Comparison of ENCODE assay signal across 28 mouse cellular contexts in genomic region chr19:46537357-46537756, GRCm38 (mm10).
"Had no signal": no experiment of that assay in that cellular context is flagged by ENCODE, and none has a peak within 500 bp of the region (broad histone marks: within the 10 kb centered on the region; RNA-seq: fewer than 3 reads in every experiment).

No protein-coding gene starts in this region.

- H3K9me3 ChIP-seq: limb, embryonic 10.5 days; limb, embryonic 12.5 days; limb, embryonic 13.5 days; limb, embryonic 15.5 days; liver, embryonic 12.5 days; liver, embryonic 13.5 days; liver, embryonic 15.5 days; lung, embryonic 15.5 days; megakaryocyte, embryonic 14.5 days; midbrain, embryonic 10.5 days; midbrain, embryonic 12.5 days; midbrain, embryonic 13.5 days; midbrain, embryonic 15.5 days; neural tube, embryonic 12.5 days had no signal

- H3K27me3 ChIP-seq: limb, embryonic 12.5 days; limb, embryonic 13.5 days; limb, embryonic 15.5 days; liver, embryonic 12.5 days; liver, embryonic 13.5 days; liver, embryonic 15.5 days; lung, embryonic 15.5 days; megakaryocyte, embryonic 14.5 days; midbrain, embryonic 12.5 days; midbrain, embryonic 13.5 days; midbrain, embryonic 15.5 days; neural tube, embryonic 12.5 days had no signal

- H3K4me3 ChIP-seq: limb, embryonic 10.5 days; limb, embryonic 12.5 days; limb, embryonic 13.5 days; limb, embryonic 15.5 days; liver, embryonic 12.5 days; liver, embryonic 13.5 days; liver, embryonic 15.5 days; lung, embryonic 15.5 days; midbrain, embryonic 10.5 days; midbrain, embryonic 12.5 days; midbrain, embryonic 13.5 days; midbrain, embryonic 15.5 days; myocyte; neural tube, embryonic 12.5 days had no signal

- H3K27ac ChIP-seq: limb, embryonic 10.5 days; limb, embryonic 12.5 days; limb, embryonic 13.5 days; limb, embryonic 15.5 days; liver, embryonic 12.5 days; liver, embryonic 13.5 days; liver, embryonic 14.5 days; liver, embryonic 15.5 days; lung, embryonic 15.5 days; macrophage; midbrain, embryonic 10.5 days; midbrain, embryonic 12.5 days; midbrain, embryonic 13.5 days; midbrain, embryonic 15.5 days; neural tube, embryonic 12.5 days had no signal

- DNase-seq: left cerebral cortex, postnatal 4 days; liver; liver, embryonic 13.5 days; liver, postnatal 0 days; lung, adult 18-20 months; lung, adult 2 months; lung, embryonic 14.5 days; lung, postnatal 10 days; lung, postnatal 14 days; lung, postnatal 36 days; lung, postnatal 4 days; midbrain, embryonic 14.5 days had no signal
